Mouse (Mus musculus): Measurements from ENCODE around the gene Olfr123. TPM values are rescaled to one million over a fixed set of nuclear protein-coding genes. Genes with fewer than 3 reads are reported as not detected.

Gene Olfr123
- not detected in 2 replicates for polyA plus RNA-seq (2016; fragmentation: Nextera tagmentation; extraction: Ambion mirVana)

DNA sequence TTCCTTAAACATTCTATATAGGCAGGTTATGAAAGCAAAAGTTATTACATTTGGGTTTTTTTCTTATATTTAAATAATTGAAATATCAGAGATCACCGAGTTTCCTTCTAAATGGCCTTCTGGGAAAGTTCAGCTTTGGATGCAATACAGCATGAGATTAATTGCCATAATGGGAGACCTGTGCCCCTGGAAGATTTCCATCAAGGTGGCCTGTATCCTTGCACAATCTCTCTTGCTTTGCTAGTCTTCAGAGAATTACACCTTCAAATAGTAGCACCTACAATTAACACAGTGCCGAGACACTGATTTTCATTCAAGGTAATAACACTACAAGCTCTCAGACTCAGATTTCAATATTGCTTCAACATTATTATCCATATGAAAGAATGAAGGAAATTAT lies at the start of gene Olfr123:
Gene Olfr123, plus strand, starts transcription at position 301 of the 400 bp plus-strand sequence.
- 93% methylated on average over 2 of the region's 2 CpGs for WGBS

DNA sequence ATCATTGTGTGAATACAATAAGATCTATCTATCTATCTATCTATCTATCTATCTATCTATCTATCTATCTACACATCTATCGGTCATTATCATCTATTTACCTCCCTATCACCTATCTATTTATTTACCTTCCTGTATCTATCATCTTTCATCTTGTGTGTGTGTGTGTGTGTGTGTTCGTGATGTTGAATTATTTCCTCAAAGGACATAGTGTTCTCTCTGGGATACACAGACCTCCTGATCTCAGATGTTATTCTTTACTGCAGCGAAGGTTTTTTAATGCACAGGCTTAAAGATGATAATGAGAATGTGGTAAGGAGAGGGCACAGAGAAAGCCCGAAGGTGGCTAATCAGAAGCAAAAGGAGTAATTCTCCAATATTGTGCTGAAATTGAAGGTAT lies 25.0 kb upstream of the Olfr123 start, which contains the start of gene Olfr122:
Gene Olfr122, plus strand, starts transcription at position 301 of the 400 bp plus-strand sequence.
- Histone ChIP-seq H3K27me3 (replicated peaks) (no peaks in the 10 kb centered on the region), H3K4me3 (no peak within 1 kb of the TSS), H3K4me1 (no peaks in the 10 kb centered on the region), H3K27ac (no peak within 1 kb of the TSS), H3K36me3 (no peaks in the 10 kb centered on the region), H3K9me3 (0 out of 2 replicates have a peak, but pooled peaks cover 3% of the 10 kb centered on the region), H3K9ac (no peak within 1 kb of the TSS), H3K4me2 (replicated peaks) (no peak within 1 kb of the TSS)
- 86% methylated on average over 4 of the region's 4 CpGs for WGBS
- no peak for ATAC-seq (ENCODE audit: low FRiP score, low read depth)

More for the DNA sequence above, at the start of gene Olfr123:
- Histone ChIP-seq H3K4me1 (no peaks in the 10 kb centered on the region), H3K36me3 (no peaks in the 10 kb centered on the region), H3K9ac (no peak within 1 kb of the TSS), H3K9me3 (no peaks in the 10 kb centered on the region), H3K4me3 (no peak within 1 kb of the TSS), H3K27ac (no peak within 1 kb of the TSS), H3K4me2 (replicated peaks) (no peak within 1 kb of the TSS), H3K27me3 (replicated peaks) (no peaks in the 10 kb centered on the region)
- no peak for ATAC-seq (ENCODE audit: low FRiP score, low read depth)

DNA sequence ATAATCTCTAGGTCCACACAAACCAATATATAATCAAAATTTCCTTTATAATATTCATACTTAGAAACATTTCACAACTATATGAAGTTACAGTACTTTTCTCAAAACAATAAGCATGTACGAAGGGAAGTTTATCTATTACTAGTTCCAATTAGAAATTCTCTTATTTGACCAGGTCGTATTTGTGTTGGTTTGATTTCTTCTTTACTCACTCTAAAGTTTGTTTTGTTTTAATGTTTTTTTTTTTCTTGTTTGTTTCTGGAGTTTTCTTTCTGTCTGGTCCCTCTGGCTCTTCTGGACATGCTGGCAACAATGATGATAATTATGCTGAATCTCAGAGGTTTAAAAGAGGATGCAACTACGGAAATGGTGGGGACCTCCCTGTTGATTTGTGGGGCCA lies 6.3 kb downstream of the Olfr123 start, which contains the start of gene Olfr124:
Gene Olfr124, plus strand, starts transcription at position 301 of the 400 bp plus-strand sequence.
- Histone ChIP-seq H3K27ac (no peak within 1 kb of the TSS), H3K9ac (no peak within 1 kb of the TSS), H3K4me2 (replicated peaks) (no peak within 1 kb of the TSS), H3K9me3 (no peaks in the 10 kb centered on the region), H3K36me3 (no peaks in the 10 kb centered on the region), H3K4me3 (no peak within 1 kb of the TSS), H3K27me3 (replicated peaks) (no peaks in the 10 kb centered on the region), H3K4me1 (no peaks in the 10 kb centered on the region)
- WGBS = 88% methylated on average over 3 of the region's 3 CpGs
- no peak for ATAC-seq (ENCODE audit: low FRiP score, low read depth)

DNA sequence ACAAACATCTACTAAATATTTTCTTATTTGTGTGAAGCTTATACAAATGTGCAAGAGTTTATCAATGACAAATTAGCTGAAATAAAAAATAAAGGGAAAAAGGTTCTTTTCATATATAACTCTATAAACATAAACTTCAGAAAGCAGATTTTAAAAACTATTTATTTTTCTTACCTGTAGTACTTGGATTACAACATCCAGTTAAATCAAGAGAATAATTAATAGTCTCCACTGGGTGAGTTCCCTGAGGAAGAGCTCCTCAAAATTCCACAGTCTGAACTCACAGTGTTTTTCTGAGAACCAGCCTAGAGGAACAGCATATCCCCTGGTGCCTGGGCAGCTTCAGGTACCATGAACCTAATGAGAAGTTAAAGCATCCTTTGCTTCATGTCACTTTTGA lies 39.3 kb downstream of the Olfr123 start, which contains the start of gene Olfr125:
Gene Olfr125, plus strand, starts transcription at position 301 of the 400 bp plus-strand sequence.
- no peaks in the 10 kb centered on the region for H3K9me3 ChIP-seq
- no peak for ATAC-seq (ENCODE audit: low FRiP score, low read depth)
- no peak within 1 kb of the TSS for H3K9ac ChIP-seq
- H3K27me3 ChIP-seq (replicated peaks) = no peaks in the 10 kb centered on the region
- H3K36me3 ChIP-seq = no peaks in the 10 kb centered on the region
- H3K4me1 ChIP-seq = no peaks in the 10 kb centered on the region
- no peak within 1 kb of the TSS for H3K4me3 ChIP-seq
- no peak within 1 kb of the TSS for H3K27ac ChIP-seq
- no peak within 1 kb of the TSS for H3K4me2 ChIP-seq (replicated peaks)

DNA sequence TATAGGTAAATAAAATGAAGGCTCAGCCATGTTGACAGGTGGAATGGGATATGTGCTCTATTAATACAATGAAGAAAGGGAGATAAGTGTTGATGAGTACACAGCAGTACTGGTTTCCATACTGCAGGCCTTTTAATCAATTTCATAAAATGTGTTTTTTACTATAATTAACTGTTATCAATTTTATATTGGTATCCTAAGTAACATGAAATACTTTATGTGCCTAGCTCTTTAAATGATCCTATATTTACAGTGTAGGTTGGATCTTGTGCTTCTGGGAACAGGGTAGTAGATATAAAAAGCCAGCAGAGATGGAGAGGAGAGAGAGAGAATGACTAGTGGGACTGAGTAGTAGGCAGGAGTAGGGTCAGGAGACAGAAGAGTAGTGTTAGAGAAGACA lies 53.9 kb downstream of the Olfr123 start, which contains the start of gene Olfr126:
Gene Olfr126, plus strand, starts transcription at position 301 of the 400 bp plus-strand sequence.
- no peaks in the 10 kb centered on the region for H3K9me3 ChIP-seq
- H3K4me3 ChIP-seq = no peak within 1 kb of the TSS
- no peaks in the 10 kb centered on the region for H3K4me1 ChIP-seq
- H3K9ac ChIP-seq = no peak within 1 kb of the TSS
- H3K36me3 ChIP-seq = no peaks in the 10 kb centered on the region
- no peak within 1 kb of the TSS for H3K4me2 ChIP-seq (replicated peaks)
- no peak for ATAC-seq (ENCODE audit: low FRiP score, low read depth)
- H3K27me3 ChIP-seq (replicated peaks) = no peaks in the 10 kb centered on the region
- no peak within 1 kb of the TSS for H3K27ac ChIP-seq

Other genes with a start within 250 kb of the Olfr123 start
- gene Olfr112, start 224.1 kb upstream of the Olfr123 start, polyA plus RNA-seq (2016; fragmentation: Nextera tagmentation; extraction: Ambion mirVana) = not detected in 2 replicates
- gene Olfr113, start 215.9 kb upstream of the Olfr123 start, polyA plus RNA-seq (2016; fragmentation: Nextera tagmentation; extraction: Ambion mirVana) = not detected in 2 replicates
- gene Olfr114, start 200.8 kb upstream of the Olfr123 start, polyA plus RNA-seq (2016; fragmentation: Nextera tagmentation; extraction: Ambion mirVana) = not detected in 2 replicates
- not detected in 2 replicates for gene Olfr115, start 166.4 kb upstream of the Olfr123 start, polyA plus RNA-seq (2016; fragmentation: Nextera tagmentation; extraction: Ambion mirVana)
- not detected in 2 replicates for gene Olfr116, start 166.3 kb upstream of the Olfr123 start, polyA plus RNA-seq (2016; fragmentation: Nextera tagmentation; extraction: Ambion mirVana)
- gene Olfr117, start 129.7 kb upstream of the Olfr123 start, polyA plus RNA-seq (2016; fragmentation: Nextera tagmentation; extraction: Ambion mirVana) = not detected in 2 replicates
- not detected in 2 replicates for gene Olfr118, start 126.5 kb upstream of the Olfr123 start, polyA plus RNA-seq (2016; fragmentation: Nextera tagmentation; extraction: Ambion mirVana)
- gene Olfr119, start 97.0 kb upstream of the Olfr123 start, polyA plus RNA-seq (2016; fragmentation: Nextera tagmentation; extraction: Ambion mirVana) = not detected in 2 replicates
- not detected in 2 replicates for gene Olfr120, start 71.7 kb upstream of the Olfr123 start, polyA plus RNA-seq (2016; fragmentation: Nextera tagmentation; extraction: Ambion mirVana)
- not detected in 2 replicates for gene Olfr121, start 44.7 kb upstream of the Olfr123 start, polyA plus RNA-seq (2016; fragmentation: Nextera tagmentation; extraction: Ambion mirVana)
- not detected in 2 replicates for gene Olfr122, start 24.9 kb upstream of the Olfr123 start, polyA plus RNA-seq (2016; fragmentation: Nextera tagmentation; extraction: Ambion mirVana)
- gene Olfr124, start 6.4 kb downstream of the Olfr123 start, polyA plus RNA-seq (2016; fragmentation: Nextera tagmentation; extraction: Ambion mirVana) = not detected in 2 replicates
- not detected in 2 replicates for gene Olfr125, start 39.4 kb downstream of the Olfr123 start, polyA plus RNA-seq (2016; fragmentation: Nextera tagmentation; extraction: Ambion mirVana)
- gene Olfr126, start 54.0 kb downstream of the Olfr123 start, polyA plus RNA-seq (2016; fragmentation: Nextera tagmentation; extraction: Ambion mirVana) = not detected in 2 replicates
- not detected in 2 replicates for gene Olfr127, start 106.9 kb downstream of the Olfr123 start, polyA plus RNA-seq (2016; fragmentation: Nextera tagmentation; extraction: Ambion mirVana)
- gene Olfr128, start 127.0 kb downstream of the Olfr123 start, polyA plus RNA-seq (2016; fragmentation: Nextera tagmentation; extraction: Ambion mirVana) = not detected in 2 replicates
- not detected in 2 replicates for gene Olfr761, start 159.6 kb downstream of the Olfr123 start, polyA plus RNA-seq (2016; fragmentation: Nextera tagmentation; extraction: Ambion mirVana)

Measured in neural tube, embryonic 12.5 days (tissue).